Mouse (Mus musculus): ENCODE results near the gene Agrp.

The Agrp gene

DNA sequence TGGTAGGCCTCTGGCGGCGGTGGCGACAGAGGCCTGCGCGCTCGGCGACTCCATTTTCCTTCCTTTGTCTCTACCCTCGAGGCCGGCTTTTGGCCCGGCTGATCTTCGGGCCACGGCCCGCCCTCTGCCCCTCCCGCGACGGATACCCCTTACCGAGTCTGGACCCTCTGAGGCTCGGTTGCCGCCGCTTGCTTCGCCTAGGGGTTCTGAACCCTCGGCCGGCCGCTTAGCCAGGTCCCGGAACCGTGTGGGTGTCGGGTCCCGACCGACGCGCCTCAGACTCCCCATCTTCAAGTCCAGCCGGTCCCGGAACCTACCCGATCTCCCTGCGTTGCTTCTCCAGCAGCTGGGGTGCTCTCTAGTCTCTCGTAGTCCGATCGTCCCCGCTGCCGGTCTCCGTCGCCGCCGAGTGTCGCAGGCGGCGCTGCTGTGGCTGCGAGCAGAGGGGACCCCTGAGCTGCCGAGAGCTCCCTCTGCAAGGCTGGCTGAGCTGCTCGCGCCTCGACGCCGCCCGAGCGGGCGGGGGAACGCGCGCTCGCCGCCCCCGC is at the start of gene Agrp:
Gene Agrp, minus strand, starts transcription at position 431 of the 548 bp plus-strand sequence.
- no peak for DNase-seq (ENCODE audit: low spot score)

GRCm38 (mm10) chr8:105686551-105686950 is 49.4 kb upstream of the Agrp start:
- no peak for DNase-seq (ENCODE audit: low spot score)

GRCm38 (mm10) chr8:105685796-105686308 is 48.7 kb upstream of the Agrp start, which contains the start of gene Carmil2:
TSS of gene Carmil2 (plus strand) at chr8:105686274.
- no peak for DNase-seq (ENCODE audit: low spot score)

DNA sequence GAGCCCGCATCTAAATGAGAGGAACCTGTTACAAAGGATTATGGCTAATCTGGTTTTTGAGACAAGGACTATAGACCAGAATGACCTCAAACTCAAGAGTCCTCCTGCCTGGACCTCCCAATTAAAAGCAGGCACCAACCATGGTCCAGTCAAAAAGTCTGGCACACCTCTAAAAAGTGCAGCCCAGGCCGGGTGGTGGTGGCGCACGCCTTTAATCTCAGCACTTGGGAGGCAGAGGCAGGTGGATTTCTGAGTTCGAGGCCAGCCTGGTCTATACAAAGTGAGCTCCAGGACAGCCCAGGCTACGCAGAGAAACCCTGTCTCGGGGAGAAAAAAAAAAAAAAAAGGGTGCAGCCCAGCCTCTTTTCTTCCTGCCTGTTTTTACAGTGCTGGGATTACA is 48.1 kb upstream of the Agrp start:
- no peak for DNase-seq (ENCODE audit: low spot score)

- no peak for DNase-seq (ENCODE audit: low spot score)
These were observed 40.7 kb upstream of the Agrp start for GRCm38 (mm10) chr8:105677891-105678290.

DNA sequence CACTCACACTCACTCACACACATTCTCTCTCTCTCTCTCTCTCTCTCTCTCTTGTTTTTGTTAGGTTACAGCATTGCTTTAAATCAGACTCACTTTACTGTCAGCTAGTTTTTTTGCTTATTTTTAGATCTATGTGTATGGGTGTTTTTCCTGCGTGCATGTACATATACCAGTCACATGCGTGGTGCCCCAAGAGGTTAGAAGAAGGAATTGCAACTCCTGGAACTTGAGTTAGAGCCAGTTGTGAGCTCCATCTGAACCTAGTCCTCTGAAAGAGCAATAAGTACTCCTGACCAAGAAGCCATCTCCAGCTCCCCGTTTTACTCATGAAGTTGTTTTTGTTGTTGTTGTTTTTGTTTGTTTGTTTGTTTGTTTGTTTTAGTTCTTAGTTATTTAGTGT is 24.0 kb upstream of the Agrp start:
- peak; percentile 30 for DNase-seq (ENCODE audit: low spot score)

- no peak for DNase-seq (ENCODE audit: low spot score)
These were observed 20.4 kb upstream of the Agrp start for GRCm38 (mm10) chr8:105657641-105658040.

DNA sequence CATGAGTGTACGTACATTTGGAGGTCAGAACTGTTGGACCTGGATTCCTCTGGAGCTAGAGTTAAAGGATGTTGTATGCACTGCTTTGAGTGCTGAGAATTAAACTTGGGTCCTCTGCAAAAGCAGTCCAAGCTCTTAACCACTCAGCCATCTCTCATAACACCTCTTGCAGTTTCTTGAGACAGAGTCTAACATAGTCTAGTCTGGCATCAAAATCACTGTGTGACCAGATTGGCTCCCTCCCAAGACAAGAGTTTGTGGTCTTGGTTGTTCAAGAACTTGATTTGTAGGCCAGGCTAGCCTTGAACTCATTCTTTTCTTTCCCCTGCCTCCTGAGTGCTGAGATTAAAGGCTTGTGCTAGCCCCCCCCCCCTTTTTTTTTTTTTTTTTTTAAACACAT is 11.7 kb upstream of the Agrp start:
- DNase-seq (ENCODE audit: low spot score): no peak

DNA sequence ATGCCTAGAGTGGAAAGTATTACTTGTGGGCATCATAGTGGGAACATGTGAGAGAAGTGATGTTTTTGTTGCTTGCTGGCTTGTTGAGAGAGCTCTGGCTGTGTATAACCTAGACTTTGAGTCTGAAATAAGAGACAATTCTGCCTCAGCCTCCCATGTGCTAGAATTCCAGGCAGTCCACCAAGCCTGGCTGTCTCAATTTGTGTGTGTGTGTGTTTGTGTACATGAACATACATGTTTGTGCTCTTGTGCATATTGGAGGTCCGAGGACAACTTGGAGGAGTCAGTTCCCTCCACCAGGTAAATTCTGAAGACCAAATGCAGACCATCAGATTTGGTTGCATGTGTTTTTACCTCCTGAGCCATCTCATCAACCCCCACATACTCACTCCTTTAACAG is 8.0 kb upstream of the Agrp start:
- DNase-seq (ENCODE audit: low spot score): no peak

DNA sequence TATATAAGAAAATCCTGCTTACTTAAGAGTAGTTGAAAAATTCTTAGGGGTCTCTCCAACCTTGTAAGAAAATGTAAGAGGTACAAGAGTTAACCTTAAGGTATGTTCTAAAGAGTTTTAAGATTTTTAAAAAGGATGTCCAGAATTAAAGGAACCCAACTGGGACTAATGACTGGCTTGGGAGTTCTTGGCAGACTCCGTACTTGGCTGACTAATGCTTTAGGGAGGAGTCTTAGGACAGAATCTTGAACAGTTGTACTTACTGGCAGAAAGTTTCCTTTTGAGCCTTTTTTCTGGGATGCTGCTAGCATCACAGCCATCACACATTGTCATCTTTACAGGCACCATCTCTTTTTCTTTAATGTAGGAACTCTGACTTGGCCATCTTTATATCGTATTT is 3.3 kb upstream of the Agrp start:
- no peak for DNase-seq (ENCODE audit: low spot score)

DNA sequence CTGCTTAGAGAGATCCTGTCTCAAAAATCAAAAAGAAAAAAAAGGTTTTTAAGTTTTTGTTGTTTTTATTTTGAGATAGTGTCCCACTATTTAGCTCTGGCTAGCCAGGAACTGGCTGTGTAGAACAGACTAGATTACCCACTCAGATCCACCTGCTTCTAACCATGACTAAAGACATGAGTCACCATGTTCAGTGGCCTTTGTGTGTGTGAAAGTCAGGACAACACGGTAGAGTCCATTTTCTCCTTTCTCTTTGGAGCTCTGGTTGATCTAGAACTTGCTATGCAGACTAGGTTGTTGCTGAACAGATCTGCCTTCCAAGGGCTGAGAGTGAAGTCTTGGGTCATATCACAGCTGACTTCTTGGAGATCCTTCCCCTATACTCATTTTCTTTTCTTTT is 2.6 kb upstream of the Agrp start:
- DNase-seq (ENCODE audit: low spot score): no peak

GRCm38 (mm10) chr8:105638510-105638909 is 1.3 kb upstream of the Agrp start:
- DNase-seq (ENCODE audit: low spot score): no peak

DNA sequence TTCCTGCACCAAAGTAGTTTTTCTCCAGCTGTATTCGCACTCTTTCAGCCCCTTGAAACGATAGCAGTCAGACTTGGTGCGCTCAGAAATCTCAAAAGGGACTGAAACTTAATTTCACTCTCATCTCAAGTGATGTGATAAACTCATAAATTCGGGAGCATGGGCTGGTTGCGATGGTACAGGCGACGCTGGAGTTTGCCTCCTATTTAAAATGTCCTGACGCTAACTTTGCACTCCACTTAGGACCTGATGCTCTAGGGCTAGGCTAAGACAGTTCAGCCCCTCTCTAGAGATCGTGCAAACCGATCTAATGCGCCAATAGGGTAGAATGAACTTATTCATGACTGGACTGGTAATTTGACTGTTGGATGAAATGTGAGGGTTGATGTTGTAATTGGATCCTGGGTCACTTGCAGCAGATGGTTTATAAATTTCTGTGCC is 428 bp upstream of the Agrp start:
- DNase-seq (ENCODE audit: low spot score): no peak

DNA sequence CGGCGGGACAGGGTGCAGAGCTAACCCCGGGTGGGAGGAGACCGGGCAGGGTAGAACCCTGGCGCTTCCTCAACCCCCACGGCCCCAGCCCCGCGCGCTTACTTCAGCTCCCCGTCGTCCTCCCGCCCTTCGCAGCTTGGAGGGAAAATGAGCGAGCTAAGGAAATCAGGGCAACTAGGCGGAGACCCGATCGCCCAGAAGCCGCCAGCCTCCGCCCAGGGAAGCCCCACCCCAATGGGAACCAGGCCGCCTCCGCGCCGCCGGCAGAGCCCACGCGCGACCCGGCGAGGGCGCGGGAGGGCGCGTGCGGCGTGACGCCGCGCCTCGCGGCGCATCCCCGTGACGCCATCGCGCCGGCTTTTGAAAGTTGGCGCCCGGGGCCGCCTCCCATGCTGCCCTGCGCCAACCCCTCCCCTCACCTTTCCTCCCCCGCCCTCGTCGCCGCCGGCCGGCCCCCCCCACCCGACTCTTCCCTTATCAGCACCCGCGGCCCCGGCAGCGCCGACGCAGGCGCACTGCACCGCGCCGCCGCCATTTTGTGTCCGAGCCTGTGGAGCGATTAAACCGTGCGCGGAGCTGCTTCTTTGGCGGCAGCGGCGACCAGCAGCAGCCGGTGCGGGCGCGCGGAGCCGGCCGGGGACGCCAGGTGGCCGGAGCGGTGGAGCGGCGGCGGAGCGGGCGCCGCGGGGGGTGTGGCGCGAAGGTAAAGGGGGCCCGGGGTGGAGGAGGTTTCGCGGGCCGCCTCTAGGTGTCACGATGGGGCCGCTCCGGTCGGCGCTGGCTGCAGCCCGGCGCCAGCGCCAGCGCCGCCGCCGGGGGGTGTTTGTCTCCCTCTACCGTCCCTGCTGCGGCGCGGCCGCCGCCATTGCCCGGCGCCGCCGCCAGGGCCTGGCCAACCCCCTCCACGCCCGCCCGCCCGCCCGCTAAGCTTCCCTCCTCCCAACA is 903 bp downstream of the Agrp start, which contains the start of gene Ctcf:
Gene Ctcf, plus strand, starts transcription at position 551 of the 945 bp plus-strand sequence.
- peak; percentile 76 for DNase-seq (ENCODE audit: low spot score)

DNA sequence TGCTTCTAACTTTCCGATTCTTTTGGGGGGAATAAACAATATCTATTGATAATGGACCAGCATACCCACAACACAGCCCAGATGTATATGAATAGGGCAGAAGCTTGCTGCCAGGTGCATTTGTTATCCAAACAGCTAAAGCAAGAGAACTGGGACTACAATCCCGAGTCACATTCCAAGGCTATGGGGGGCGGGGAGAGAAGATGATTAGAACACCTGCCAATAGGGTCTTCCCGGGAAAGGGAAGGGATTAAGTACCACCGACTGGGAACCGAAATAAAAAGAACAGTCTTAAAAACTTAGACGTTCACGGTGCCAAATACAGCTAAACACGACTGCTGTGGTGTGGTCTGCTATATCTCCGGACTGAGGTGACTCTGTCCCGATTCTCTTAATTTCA is 1.7 kb downstream of the Agrp start:
- no peak for DNase-seq (ENCODE audit: low spot score)

- DNase-seq (ENCODE audit: low spot score): no peak
These were observed 2.3 kb downstream of the Agrp start for GRCm38 (mm10) chr8:105634771-105635458.

DNA sequence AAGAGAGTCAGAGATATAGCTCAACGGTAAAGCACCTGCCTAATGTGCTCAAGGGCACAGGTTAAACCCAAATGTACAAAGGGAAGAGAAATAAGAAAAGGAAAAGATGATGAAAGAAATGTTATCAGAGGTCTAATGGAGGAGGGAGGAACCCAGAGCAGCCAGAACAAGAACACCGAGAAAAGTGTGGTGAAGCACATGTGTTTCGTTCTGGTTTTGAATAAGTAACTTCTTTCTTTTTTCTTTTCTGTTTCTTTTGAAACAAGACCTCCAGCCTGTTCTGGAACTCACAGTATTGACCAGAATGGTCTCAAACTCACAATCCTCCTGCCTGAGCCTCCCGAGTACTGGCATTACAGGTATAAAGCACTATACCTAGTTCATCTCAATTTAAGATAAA is 7.9 kb downstream of the Agrp start:
- no peak for DNase-seq (ENCODE audit: low spot score)

GRCm38 (mm10) chr8:105626086-105626485 is 11.1 kb downstream of the Agrp start:
- no peak for DNase-seq (ENCODE audit: low spot score)

DNA sequence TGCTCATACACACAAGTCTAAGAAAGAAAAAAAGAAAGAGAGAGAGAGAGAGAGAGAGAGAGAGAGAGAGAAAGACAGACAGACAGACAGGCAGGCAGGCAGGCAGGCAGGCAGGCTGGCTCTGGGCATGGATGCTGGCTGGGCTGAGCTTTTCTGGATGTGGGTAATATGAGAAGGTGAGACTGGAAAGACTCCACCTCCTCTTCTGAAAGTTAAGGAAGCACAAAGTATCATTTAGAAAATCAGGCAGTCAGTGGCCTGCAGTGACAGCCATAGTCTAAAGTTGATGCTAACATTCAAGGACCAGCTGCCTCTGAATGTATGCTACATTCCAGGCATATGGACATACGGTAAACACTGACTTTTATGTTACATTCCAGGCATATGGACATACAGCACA is 12.4 kb downstream of the Agrp start:
- no peak for DNase-seq (ENCODE audit: low spot score)

- no peak for DNase-seq (ENCODE audit: low spot score)
These were observed 12.8 kb downstream of the Agrp start for GRCm38 (mm10) chr8:105624401-105624800.

DNA sequence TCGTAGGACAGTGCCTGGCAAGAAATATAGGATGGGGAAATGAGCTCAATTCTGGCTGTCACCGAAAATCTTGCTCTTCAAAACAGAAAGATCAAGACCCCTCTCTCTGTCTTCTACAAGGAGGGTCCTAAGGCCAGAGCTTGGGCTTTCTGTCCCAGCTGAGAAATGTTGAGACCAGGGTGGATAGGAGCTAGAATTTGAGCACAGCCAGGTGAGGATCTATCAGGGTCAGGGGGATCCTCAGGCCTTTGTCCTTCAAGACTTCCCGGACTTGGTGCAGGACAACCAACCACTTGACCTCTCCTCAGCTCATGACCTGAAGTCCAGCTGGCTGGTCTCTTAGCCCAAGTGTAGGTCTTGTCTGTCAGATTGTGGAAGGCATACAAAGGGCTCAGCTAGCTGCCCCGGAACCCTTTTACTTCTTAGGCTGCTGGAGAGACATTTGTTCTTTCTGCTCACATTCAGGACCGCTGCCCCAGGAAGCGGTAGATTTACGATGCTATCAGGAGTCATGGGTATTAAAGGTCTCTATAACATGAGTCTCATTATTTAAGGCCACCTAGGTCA is 13.4 kb downstream of the Agrp start:
- no peak for DNase-seq (ENCODE audit: low spot score)

GRCm38 (mm10) chr8:105623118-105623517 is 14.1 kb downstream of the Agrp start:
- no peak for DNase-seq (ENCODE audit: low spot score)
